Mouse (Mus musculus): ENCODE results near the gene Lamtor1. TPM values are rescaled to one million over a fixed set of nuclear protein-coding genes. Genes with fewer than 3 reads are reported as not detected.

Lamtor1 gene
- polyA plus RNA-seq, 1 experiment from 2014 or later, result 135 TPM

DNA sequence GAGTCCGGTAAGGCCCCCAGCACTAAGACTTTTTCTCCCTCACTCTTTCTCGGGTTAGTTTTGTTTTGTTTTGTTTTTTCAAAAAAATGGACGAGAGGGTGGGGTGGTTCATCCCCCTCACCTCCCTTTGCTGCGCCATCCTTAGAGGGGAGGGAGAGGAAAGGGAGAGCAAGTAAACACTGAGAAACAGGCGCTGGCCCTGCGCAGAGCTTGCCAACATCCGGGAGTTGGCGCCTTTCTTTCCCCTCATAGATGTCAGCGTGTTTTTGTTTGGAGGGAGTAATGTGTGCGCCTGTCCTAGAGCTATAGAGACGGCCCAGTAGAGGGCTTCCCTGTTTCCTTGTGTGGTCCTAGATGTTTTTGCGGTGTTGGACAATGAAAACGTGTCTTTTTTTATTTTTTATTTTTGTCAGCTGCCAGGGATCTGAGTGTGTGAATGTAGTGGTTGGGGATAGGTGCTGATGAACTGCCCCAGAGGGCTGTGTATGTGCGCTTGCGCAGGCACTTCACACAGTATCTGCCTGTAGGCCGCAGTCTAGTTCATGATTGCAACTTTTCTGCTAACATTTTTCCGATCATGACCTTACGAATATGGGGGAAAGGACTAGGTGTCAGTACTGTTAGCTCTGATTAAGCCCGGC, 65.2 kb downstream of the Lamtor1 start:
- WGBS, result 1% methylated on average over 19 of the region's 19 CpGs
- H3K9ac ChIP-seq, result peak overlapping the region; percentile 97
- ATAC-seq (ENCODE audit: low FRiP score), result peak; percentile 81

DNA sequence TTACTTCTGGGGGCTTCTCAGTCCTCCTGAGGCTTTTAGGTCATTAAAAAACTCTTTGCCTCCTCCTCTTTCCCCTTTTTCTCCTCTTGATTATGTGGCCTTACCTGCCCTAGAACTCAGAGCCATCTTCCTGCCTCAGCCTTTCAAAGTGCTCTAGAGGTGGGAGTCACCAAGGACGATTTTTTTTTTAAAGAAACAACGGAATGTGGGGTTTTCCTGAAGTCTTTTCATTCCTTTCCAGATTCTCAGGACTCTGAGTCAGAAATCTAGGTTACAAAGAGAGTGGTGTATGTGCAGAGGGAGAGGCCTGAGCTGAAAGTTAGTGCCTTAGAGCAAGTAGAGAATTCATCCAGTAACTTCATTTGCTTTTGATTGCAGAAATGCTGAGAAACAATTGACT, 66.0 kb downstream of the Lamtor1 start:
- Histone ChIP-seq H3K27ac (peak overlapping the region; percentile 100), H3K4me3 (replicated peaks; ENCODE audit: low read length) (peak overlapping the region; percentile 83), H3K9ac (peak overlapping the region; percentile 97), H3K9me3 (ENCODE audit: control insufficient read depth, low read length) (no peaks in the 10 kb centered on the region), H3K4me1 (replicated peaks; ENCODE audit: control insufficient read depth, insufficient read depth, low read length) (peaks cover 28% of the 10 kb centered on the region), H3K36me3 (replicated peaks; ENCODE audit: control insufficient read depth, insufficient read depth) (peaks cover under 1% of the 10 kb centered on the region; the same call in 1 of the 2 replicates), H3K27me3 (ENCODE audit: control insufficient read depth, insufficient read depth, low read length) (no peaks in the 10 kb centered on the region), H3K4me2 (replicated peaks) (peak overlapping the region; percentile 80)
- WGBS, result 60% methylated on average over 2 of the region's 2 CpGs
- DNase-seq (ENCODE audit: low spot score) (no peak), ATAC-seq (ENCODE audit: low FRiP score) (no peak)

More for the DNA sequence above, 65.2 kb downstream of the Lamtor1 start:
- DNase-seq (ENCODE audit: low spot score), result peak; percentile 81
- Histone ChIP-seq H3K27me3 (ENCODE audit: control insufficient read depth, insufficient read depth, low read length) (no peaks in the 10 kb centered on the region), H3K9me3 (ENCODE audit: control insufficient read depth, low read length) (no peaks in the 10 kb centered on the region), H3K27ac (peak overlapping the region; percentile 100), H3K4me3 (replicated peaks; ENCODE audit: low read length) (peak overlapping the region; percentile 83), H3K4me1 (replicated peaks; ENCODE audit: control insufficient read depth, insufficient read depth, low read length) (peaks cover 28% of the 10 kb centered on the region), H3K36me3 (replicated peaks; ENCODE audit: control insufficient read depth, insufficient read depth) (no peaks in the 10 kb centered on the region), H3K4me2 (replicated peaks) (peak overlapping the region; percentile 80)

DNA sequence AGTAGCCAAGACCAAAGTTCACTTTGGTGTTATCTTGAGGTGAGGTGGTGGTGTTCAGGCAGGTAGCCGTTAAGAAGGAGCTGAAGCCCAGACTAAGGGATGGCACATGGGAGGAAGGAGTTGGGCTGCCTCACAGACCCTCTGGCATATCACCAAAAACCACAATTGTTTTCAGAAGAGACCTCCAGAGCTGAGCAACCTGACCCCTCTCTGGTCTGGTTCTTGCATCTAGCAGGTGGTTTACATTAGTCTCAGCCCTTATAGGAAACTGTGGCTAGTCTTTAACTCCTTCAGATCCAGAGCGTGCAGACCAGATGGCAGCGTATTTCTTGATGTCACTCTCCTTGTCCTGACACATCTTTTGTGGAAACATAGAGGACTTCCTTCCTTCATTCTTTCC, 68.0 kb downstream of the Lamtor1 start:
- Histone ChIP-seq H3K9me3 (ENCODE audit: control insufficient read depth, low read length) (no peaks in the 10 kb centered on the region), H3K4me3 (replicated peaks; ENCODE audit: low read length) (no peak overlapping the region), H3K36me3 (replicated peaks; ENCODE audit: control insufficient read depth, insufficient read depth) (peaks cover 11% of the 10 kb centered on the region; the same call in 1 of the 2 replicates), H3K4me2 (replicated peaks) (no peak overlapping the region), H3K27ac (no peak overlapping the region), H3K27me3 (ENCODE audit: control insufficient read depth, insufficient read depth, low read length) (no peaks in the 10 kb centered on the region), H3K4me1 (replicated peaks; ENCODE audit: control insufficient read depth, insufficient read depth, low read length) (peaks cover 26% of the 10 kb centered on the region), H3K9ac (no peak overlapping the region)
- DNase-seq (ENCODE audit: low spot score) (no peak), ATAC-seq (ENCODE audit: low FRiP score) (no peak)
- WGBS, result 86% methylated on average over 3 of the region's 3 CpGs

DNA sequence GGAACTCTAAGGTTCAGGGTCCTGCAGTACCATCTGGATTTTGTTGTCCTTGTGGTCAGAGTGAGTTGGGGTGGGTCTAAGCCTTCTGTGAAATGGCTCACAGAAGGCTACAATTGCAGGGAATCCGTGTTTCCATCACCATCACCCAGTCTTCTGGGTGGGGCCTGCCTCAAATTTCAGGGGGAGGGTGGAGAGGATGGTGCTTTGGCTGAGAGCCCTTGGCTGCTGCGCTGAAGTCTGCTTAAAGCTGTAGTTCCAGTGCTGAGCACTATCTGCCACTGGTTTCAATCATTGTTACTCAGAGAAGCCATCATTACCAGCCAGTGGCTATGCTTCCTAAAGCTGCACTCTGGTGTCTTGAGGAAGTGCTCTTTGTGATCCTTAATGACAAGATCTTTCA, 68.8 kb downstream of the Lamtor1 start:
- H3K27ac ChIP-seq, result no peak overlapping the region
- ATAC-seq (ENCODE audit: low FRiP score) (no peak), DNase-seq (ENCODE audit: low spot score) (no peak)
- no peak overlapping the region for H3K4me2 ChIP-seq (replicated peaks)
- no peak overlapping the region for H3K9ac ChIP-seq
- WGBS, result 79% methylated on average over 2 of the region's 2 CpGs
- no peaks in the 10 kb centered on the region for H3K27me3 ChIP-seq (ENCODE audit: control insufficient read depth, insufficient read depth, low read length)
- no peak overlapping the region for H3K4me3 ChIP-seq (replicated peaks; ENCODE audit: low read length)
- no peaks in the 10 kb centered on the region for H3K9me3 ChIP-seq (ENCODE audit: control insufficient read depth, low read length)
- H3K36me3 ChIP-seq (replicated peaks; ENCODE audit: control insufficient read depth, insufficient read depth), result peaks cover 13% of the 10 kb centered on the region; the same call in 1 of the 2 replicates
- H3K4me1 ChIP-seq (replicated peaks; ENCODE audit: control insufficient read depth, insufficient read depth, low read length), result peaks cover 20% of the 10 kb centered on the region

Small RNA genes within 50 kb of the gene (microRNA-seq; reads per million reads assigned to microRNA genes)
- not detected for gene Gm22655

Other genes with a start within 250 kb of the Lamtor1 start
- 33.0 and 39.8 TPM in 2 replicates for gene Clpb, start 242.3 kb upstream of the Lamtor1 start, polyA plus RNA-seq (2014; fragmentation: Nextera tagmentation; extraction: Ambion mirVana)
- gene Phox2a, start 87.6 kb upstream of the Lamtor1 start, polyA plus RNA-seq (2014; fragmentation: Nextera tagmentation; extraction: Ambion mirVana), result 3.5 TPM in 2 replicates
- gene Inppl1, start 67.7 kb upstream of the Lamtor1 start, polyA plus RNA-seq (2014; fragmentation: Nextera tagmentation; extraction: Ambion mirVana), result 7.8 and 10.5 TPM in 2 replicates
- 1.2 and 3.3 TPM in 2 replicates for gene Folr2, start 48.7 kb upstream of the Lamtor1 start, polyA plus RNA-seq (2014; fragmentation: Nextera tagmentation; extraction: Ambion mirVana)
- 63.0 and 65.5 TPM in 2 replicates for gene Anapc15, start 42.2 kb upstream of the Lamtor1 start, polyA plus RNA-seq (2014; fragmentation: Nextera tagmentation; extraction: Ambion mirVana)
- 43.0 and 69.7 TPM in 2 replicates for gene Folr1, start 35.1 kb upstream of the Lamtor1 start, polyA plus RNA-seq (2014; fragmentation: Nextera tagmentation; extraction: Ambion mirVana)
- 0.21 and 0.33 TPM in 2 replicates for gene Tomt, start 455 bp downstream of the Lamtor1 start, polyA plus RNA-seq (2014; fragmentation: Nextera tagmentation; extraction: Ambion mirVana)
- 12.5 and 15.2 TPM in 2 replicates for gene Lrrc51, start 28.0 kb downstream of the Lamtor1 start, polyA plus RNA-seq (2014; fragmentation: Nextera tagmentation; extraction: Ambion mirVana)
- 50.0 and 50.8 TPM in 2 replicates for gene Numa1, start 28.2 kb downstream of the Lamtor1 start, polyA plus RNA-seq (2014; fragmentation: Nextera tagmentation; extraction: Ambion mirVana)
- gene Il18bp, start 112.8 kb downstream of the Lamtor1 start, polyA plus RNA-seq (2014; fragmentation: Nextera tagmentation; extraction: Ambion mirVana), result 3.0 and 3.5 TPM in 2 replicates
- 33.1 and 33.4 TPM in 2 replicates for gene Rnf121, start 159.6 kb downstream of the Lamtor1 start, polyA plus RNA-seq (2014; fragmentation: Nextera tagmentation; extraction: Ambion mirVana)
- 18.4 and 19.0 TPM in 2 replicates for gene Xndc1, start 159.6 kb downstream of the Lamtor1 start, polyA plus RNA-seq (2014; fragmentation: Nextera tagmentation; extraction: Ambion mirVana)
- gene Xntrpc, start 159.8 kb downstream of the Lamtor1 start, polyA plus RNA-seq (2014; fragmentation: Nextera tagmentation; extraction: Ambion mirVana), result 1.0 and 1.2 TPM in 2 replicates
- gene Trpc2, start 177.2 kb downstream of the Lamtor1 start, polyA plus RNA-seq (2014; fragmentation: Nextera tagmentation; extraction: Ambion mirVana), result not detected in 2 replicates
- 0.29 TPM in 1 of 2 replicates, not detected in the other for gene Art1, start 195.8 kb downstream of the Lamtor1 start, polyA plus RNA-seq (2014; fragmentation: Nextera tagmentation; extraction: Ambion mirVana)
- 0.19 TPM in 1 of 2 replicates, not detected in the other for gene Art5, start 203.6 kb downstream of the Lamtor1 start, polyA plus RNA-seq (2014; fragmentation: Nextera tagmentation; extraction: Ambion mirVana)
- gene Chrna10, start 210.9 kb downstream of the Lamtor1 start, polyA plus RNA-seq (2014; fragmentation: Nextera tagmentation; extraction: Ambion mirVana), result 0.27 TPM in 1 of 2 replicates, not detected in the other

Data from hindbrain, embryonic 14.5 days (tissue).